Mouse (Mus musculus) brain, embryonic 14.5 days (tissue): ENCODE measurements around the gene Cdyl.
A peak's percentile ranks its signal among the peaks of the same experiment; 100 is the strongest.

ENCODE experiments used
- CTCF ChIP-seq: fragments of 200-500 bp; IDR thresholded peaks from 2 replicates; pipeline ENCODE4 v1.5.1; 2012; ENCODE audit warnings: inconsistent platforms, mild to moderate bottlenecking, moderate library complexity, borderline replicate concordance; ENCODE audit not compliant: insufficient read depth, insufficient read length; ENCODE audit errors: extremely low read depth
- POLR2A ChIP-seq: fragments of 200-500 bp; IDR thresholded peaks from 2 replicates; pipeline ENCODE4 v1.6.1; 2012; ENCODE audit warnings: mild to moderate bottlenecking, inconsistent platforms, borderline replicate concordance; ENCODE audit not compliant: poor library complexity, insufficient read depth, insufficient read length, severe bottlenecking; ENCODE audit errors: extremely low read depth

DNA sequence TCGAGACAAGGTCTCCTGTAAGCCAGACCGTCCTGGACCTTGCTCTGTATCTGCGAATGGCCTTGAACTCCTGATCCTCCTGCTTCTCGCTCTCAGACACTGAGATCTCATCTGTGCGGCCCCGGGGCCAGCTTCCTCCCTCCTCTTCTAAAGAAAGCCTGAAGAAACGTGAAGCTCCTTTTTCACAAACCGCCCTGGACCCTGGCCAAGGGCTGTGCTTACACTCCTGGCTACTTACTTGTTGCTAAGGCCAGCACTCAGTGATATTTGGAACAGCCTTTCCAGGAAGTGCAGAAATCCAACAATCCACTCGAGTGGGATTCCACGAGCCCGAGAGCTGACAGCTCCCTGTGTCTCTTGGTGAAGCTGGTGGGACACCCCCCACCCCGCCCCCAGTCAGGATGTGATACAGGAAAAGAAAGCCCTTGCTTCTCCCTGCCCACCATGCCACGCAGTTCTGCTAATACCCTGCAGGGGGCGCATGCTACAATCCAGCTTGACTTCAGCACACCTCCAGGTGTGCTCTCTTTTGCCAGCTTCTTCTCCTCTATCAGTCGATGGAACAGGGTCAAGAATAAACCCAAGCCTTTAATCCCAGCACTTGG is 226.6 kb downstream of the Cdyl start:
- TF ChIP-seq POLR2A, result no peak
- peak; percentile 61 for TF ChIP-seq CTCF
